Mouse (Mus musculus): ENCODE measurements at regions not wholly inside any gene's neighbourhood (a gene's known extent, or its start where the extent isn't known, plus 50 kb on each side); places are given as distances from the start of the nearest gene placed in this dataset.

GRCm38 (mm10) chr13:110897621-110898020 is 357.2 kb upstream of the Actbl2 start:
- Histone ChIP-seq H3K27ac (no peak overlapping the region), H3K36me3 (no peaks in the 10 kb centered on the region), H3K9me3 (replicated peaks) (no peaks in the 10 kb centered on the region), H3K4me3 (no peak overlapping the region), H3K4me1 (no peaks in the 10 kb centered on the region), H3K4me2 (no peak overlapping the region), H3K27me3 (replicated peaks) (no peaks in the 10 kb centered on the region), H3K9ac (no peak overlapping the region)
- no peak for ATAC-seq
- 67% methylated on average over 4 of the region's 4 CpGs for WGBS (ENCODE audit: insufficient replicate concordance)

GRCm38 (mm10) chr13:110902994-110903644 is 351.7 kb upstream of the Actbl2 start:
- Histone ChIP-seq H3K27ac (peak overlapping the region; percentile 66), H3K4me2 (no peak overlapping the region), H3K36me3 (no peaks in the 10 kb centered on the region), H3K9ac (no peak overlapping the region), H3K4me1 (no peaks in the 10 kb centered on the region), H3K27me3 (replicated peaks) (no peaks in the 10 kb centered on the region), H3K4me3 (no peak overlapping the region), H3K9me3 (replicated peaks) (no peaks in the 10 kb centered on the region)
- WGBS (ENCODE audit: insufficient replicate concordance) = 27% methylated on average over 7 of the region's 7 CpGs
- peak; percentile 60 for ATAC-seq

- ATAC-seq = no peak
- no peak overlapping the region for H3K9ac ChIP-seq
- H3K9me3 ChIP-seq (replicated peaks) = no peaks in the 10 kb centered on the region
- WGBS (ENCODE audit: insufficient replicate concordance) = 37% methylated on average over 6 of the region's 6 CpGs
- no peak overlapping the region for H3K4me2 ChIP-seq
- H3K4me1 ChIP-seq = no peaks in the 10 kb centered on the region
- H3K36me3 ChIP-seq = no peaks in the 10 kb centered on the region
- no peak overlapping the region for H3K4me3 ChIP-seq
- no peak overlapping the region for H3K27ac ChIP-seq
- no peaks in the 10 kb centered on the region for H3K27me3 ChIP-seq (replicated peaks)
Measured at GRCm38 (mm10) chr13:110907319-110907955, 347.4 kb upstream of the Actbl2 start.

GRCm38 (mm10) chr13:110911866-110912265 is 342.9 kb upstream of the Actbl2 start:
- no peak for ATAC-seq
- no peaks in the 10 kb centered on the region for H3K4me1 ChIP-seq
- no peaks in the 10 kb centered on the region for H3K27me3 ChIP-seq (replicated peaks)
- H3K4me2 ChIP-seq = no peak overlapping the region
- H3K4me3 ChIP-seq = no peak overlapping the region
- no peaks in the 10 kb centered on the region for H3K36me3 ChIP-seq
- no peaks in the 10 kb centered on the region for H3K9me3 ChIP-seq (replicated peaks)
- WGBS (ENCODE audit: insufficient replicate concordance) = 61% methylated on average over 7 of the region's 7 CpGs
- H3K9ac ChIP-seq = no peak overlapping the region
- H3K27ac ChIP-seq = no peak overlapping the region

- Histone ChIP-seq H3K27ac (no peak overlapping the region), H3K9ac (no peak overlapping the region), H3K9me3 (replicated peaks) (no peaks in the 10 kb centered on the region), H3K4me1 (no peaks in the 10 kb centered on the region), H3K4me2 (no peak overlapping the region), H3K36me3 (no peaks in the 10 kb centered on the region), H3K27me3 (replicated peaks) (no peaks in the 10 kb centered on the region), H3K4me3 (no peak overlapping the region)
- 60% methylated on average over 4 of the region's 4 CpGs for WGBS (ENCODE audit: insufficient replicate concordance)
- ATAC-seq = no peak
Measured at GRCm38 (mm10) chr13:110913177-110913576, 341.6 kb upstream of the Actbl2 start.

- no peaks in the 10 kb centered on the region for H3K36me3 ChIP-seq
- H3K27ac ChIP-seq = no peak overlapping the region
- no peak overlapping the region for H3K9ac ChIP-seq
- H3K27me3 ChIP-seq (replicated peaks) = no peaks in the 10 kb centered on the region
- 64% methylated on average over 5 of the region's 5 CpGs for WGBS (ENCODE audit: insufficient replicate concordance)
- no peaks in the 10 kb centered on the region for H3K9me3 ChIP-seq (replicated peaks)
- no peak for ATAC-seq
- H3K4me1 ChIP-seq = no peaks in the 10 kb centered on the region
- H3K4me3 ChIP-seq = no peak overlapping the region
- H3K4me2 ChIP-seq = no peak overlapping the region
Measured at GRCm38 (mm10) chr13:110913687-110914086, 341.1 kb upstream of the Actbl2 start.

GRCm38 (mm10) chr13:110915161-110915560 is 339.7 kb upstream of the Actbl2 start:
- Histone ChIP-seq H3K4me2 (no peak overlapping the region), H3K36me3 (no peaks in the 10 kb centered on the region), H3K27me3 (replicated peaks) (no peaks in the 10 kb centered on the region), H3K4me3 (no peak overlapping the region), H3K27ac (no peak overlapping the region), H3K9me3 (replicated peaks) (no peaks in the 10 kb centered on the region), H3K9ac (no peak overlapping the region), H3K4me1 (no peaks in the 10 kb centered on the region)
- 52% methylated on average over 1 of the region's 1 CpGs for WGBS (ENCODE audit: insufficient replicate concordance)
- no peak for ATAC-seq

GRCm38 (mm10) chr13:110923936-110924335 is 330.9 kb upstream of the Actbl2 start:
- Histone ChIP-seq H3K4me1 (no peaks in the 10 kb centered on the region), H3K4me3 (no peak overlapping the region), H3K27ac (no peak overlapping the region), H3K9me3 (replicated peaks) (no peaks in the 10 kb centered on the region), H3K36me3 (no peaks in the 10 kb centered on the region), H3K27me3 (replicated peaks) (no peaks in the 10 kb centered on the region), H3K9ac (no peak overlapping the region), H3K4me2 (no peak overlapping the region)
- ATAC-seq = no peak
- 82% methylated on average over 5 of the region's 5 CpGs for WGBS (ENCODE audit: insufficient replicate concordance)

- Histone ChIP-seq H3K9me3 (replicated peaks) (no peaks in the 10 kb centered on the region), H3K27me3 (replicated peaks) (no peaks in the 10 kb centered on the region), H3K4me3 (no peak overlapping the region), H3K27ac (no peak overlapping the region), H3K4me2 (no peak overlapping the region), H3K36me3 (no peaks in the 10 kb centered on the region), H3K9ac (no peak overlapping the region), H3K4me1 (no peaks in the 10 kb centered on the region)
- WGBS (ENCODE audit: insufficient replicate concordance) = 75% methylated on average over 3 of the region's 3 CpGs
- ATAC-seq = no peak
Measured at GRCm38 (mm10) chr13:110924897-110925296, 329.9 kb upstream of the Actbl2 start.

- H3K9me3 ChIP-seq (replicated peaks) = no peaks in the 10 kb centered on the region
- H3K4me2 ChIP-seq = no peak overlapping the region
- WGBS (ENCODE audit: insufficient replicate concordance) = 50% methylated on average over 3 of the region's 3 CpGs
- no peak for ATAC-seq
- H3K4me1 ChIP-seq = no peaks in the 10 kb centered on the region
- H3K4me3 ChIP-seq = no peak overlapping the region
- no peaks in the 10 kb centered on the region for H3K27me3 ChIP-seq (replicated peaks)
- no peak overlapping the region for H3K9ac ChIP-seq
- no peak overlapping the region for H3K27ac ChIP-seq
- no peaks in the 10 kb centered on the region for H3K36me3 ChIP-seq
Measured at GRCm38 (mm10) chr13:110928143-110928542, 326.7 kb upstream of the Actbl2 start.

GRCm38 (mm10) chr13:110928894-110929293 is 325.9 kb upstream of the Actbl2 start:
- no peaks in the 10 kb centered on the region for H3K4me1 ChIP-seq
- 66% methylated on average over 3 of the region's 3 CpGs for WGBS (ENCODE audit: insufficient replicate concordance)
- H3K9ac ChIP-seq = no peak overlapping the region
- no peak overlapping the region for H3K4me3 ChIP-seq
- ATAC-seq = no peak
- H3K4me2 ChIP-seq = no peak overlapping the region
- no peak overlapping the region for H3K27ac ChIP-seq
- no peaks in the 10 kb centered on the region for H3K9me3 ChIP-seq (replicated peaks)
- no peaks in the 10 kb centered on the region for H3K27me3 ChIP-seq (replicated peaks)
- H3K36me3 ChIP-seq = no peaks in the 10 kb centered on the region

GRCm38 (mm10) chr13:110929579-110929978 is 325.2 kb upstream of the Actbl2 start:
- Histone ChIP-seq H3K9ac (no peak overlapping the region), H3K4me1 (no peaks in the 10 kb centered on the region), H3K27ac (no peak overlapping the region), H3K4me2 (no peak overlapping the region), H3K4me3 (no peak overlapping the region), H3K36me3 (no peaks in the 10 kb centered on the region), H3K27me3 (replicated peaks) (no peaks in the 10 kb centered on the region), H3K9me3 (replicated peaks) (no peaks in the 10 kb centered on the region)
- no peak for ATAC-seq
- 58% methylated on average over 1 of the region's 1 CpGs for WGBS (ENCODE audit: insufficient replicate concordance)

GRCm38 (mm10) chr13:110941587-110941986 is 313.2 kb upstream of the Actbl2 start:
- H3K9me3 ChIP-seq (replicated peaks) = no peaks in the 10 kb centered on the region
- no peaks in the 10 kb centered on the region for H3K27me3 ChIP-seq (replicated peaks)
- H3K36me3 ChIP-seq = no peaks in the 10 kb centered on the region
- H3K4me3 ChIP-seq = no peak overlapping the region
- no peak overlapping the region for H3K4me2 ChIP-seq
- WGBS (ENCODE audit: insufficient replicate concordance) = 46% methylated on average over 1 of the region's 1 CpGs
- H3K27ac ChIP-seq = no peak overlapping the region
- no peak overlapping the region for H3K9ac ChIP-seq
- no peaks in the 10 kb centered on the region for H3K4me1 ChIP-seq
- ATAC-seq = no peak
